Mouse (Mus musculus) stomach, adult 2 months (tissue): ENCODE results near the gene Ankrd35. TPM values are rescaled to one million over a fixed set of nuclear protein-coding genes. Genes with fewer than 3 reads are reported as not detected.

Experiments used
- polyA plus RNA-seq: library from polyadenylated mRNA; depleted of rRNA; stranded (reverse); fragments of >200 nt; gene quantifications from 2 replicates; pipeline ENCODE4 v1.2.3, GENCODE M21; 2012; rRNA removed

The Ankrd35 gene
- 2.9 and 3.7 TPM in 2 replicates for polyA plus RNA-seq

GRCm38 (mm10) chr3:96669727-96670468, at the start of gene Ankrd35:
Gene Ankrd35, plus strand, starts transcription at chr3:96670131.

GRCm38 (mm10) chr3:96629729-96630600, 40.0 kb upstream of the Ankrd35 start, which contains the start of gene Rbm8a:
Gene Rbm8a, plus strand, starts transcription at chr3:96629933.

GRCm38 (mm10) chr3:96634928-96635879, 34.7 kb upstream of the Ankrd35 start, which contains the start of the genes Pex11b and Gm42957:
Gene Pex11b, plus strand, starts transcription at chr3:96635376.
Gene Gm42957, plus strand, starts transcription at chr3:96635474.

GRCm38 (mm10) chr3:96645018-96645649, 24.8 kb upstream of the Ankrd35 start, which contains the start of gene Itga10:
Gene Itga10, plus strand, starts transcription at chr3:96645584.

GRCm38 (mm10) chr3:96696198-96696765, 26.4 kb downstream of the Ankrd35 start, which contains the start of gene Pias3:
Gene Pias3, plus strand, starts transcription at chr3:96696384.

GRCm38 (mm10) chr3:96707903-96708683, 38.2 kb downstream of the Ankrd35 start, which contains the start of gene Nudt17:
Gene Nudt17, minus strand, starts transcription at chr3:96708562.

GRCm38 (mm10) chr3:96727343-96727827, 57.5 kb downstream of the Ankrd35 start, which contains the start of the genes Polr3c and Rnf115:
Gene Polr3c, minus strand, starts transcription at chr3:96727628.
Gene Rnf115, plus strand, starts transcription at chr3:96727664.

Other genes starting within 250 kb of the Ankrd35 start
- gene BC107364, start 217.8 kb upstream of the Ankrd35 start, polyA plus RNA-seq, result 0.11 and 0.22 TPM in 2 replicates
- gene Hfe2, start 145.0 kb upstream of the Ankrd35 start, polyA plus RNA-seq, result 5.6 and 7.5 TPM in 2 replicates
- gene Txnip, start 112.2 kb upstream of the Ankrd35 start, polyA plus RNA-seq, result 353 and 474 TPM in 2 replicates
- gene Gm16253, start 93.1 kb upstream of the Ankrd35 start, polyA plus RNA-seq, result 0.48 TPM in 1 of 2 replicates, not detected in the other
- gene Polr3gl, start 76.0 kb upstream of the Ankrd35 start, polyA plus RNA-seq, result 4.2 and 4.9 TPM in 2 replicates
- 0.85 and 1.1 TPM in 2 replicates for gene Ankrd34a, start 73.5 kb upstream of the Ankrd35 start, polyA plus RNA-seq
- 4.0 and 6.1 TPM in 2 replicates for gene Lix1l, start 69.0 kb upstream of the Ankrd35 start, polyA plus RNA-seq
- 0.35 and 0.47 TPM in 2 replicates for gene Rbm8a, start 40.2 kb upstream of the Ankrd35 start, polyA plus RNA-seq
- gene Pex11b, start 34.8 kb upstream of the Ankrd35 start, polyA plus RNA-seq, result 7.7 and 11.7 TPM in 2 replicates
- gene Gm42957, start 34.7 kb upstream of the Ankrd35 start, polyA plus RNA-seq, result 0.04 TPM in 1 of 2 replicates, not detected in the other
- gene Itga10, start 24.5 kb upstream of the Ankrd35 start, polyA plus RNA-seq, result 0.46 and 1.5 TPM in 2 replicates
- 20.9 and 23.0 TPM in 2 replicates for gene Pias3, start 26.3 kb downstream of the Ankrd35 start, polyA plus RNA-seq
- gene Nudt17, start 38.4 kb downstream of the Ankrd35 start, polyA plus RNA-seq, result 4.9 and 6.6 TPM in 2 replicates
- 7.7 and 8.8 TPM in 2 replicates for gene Polr3c, start 57.5 kb downstream of the Ankrd35 start, polyA plus RNA-seq
- 3.2 and 3.8 TPM in 2 replicates for gene Rnf115, start 57.5 kb downstream of the Ankrd35 start, polyA plus RNA-seq
- not detected in 2 replicates for gene Pdzk1, start 159.2 kb downstream of the Ankrd35 start, polyA plus RNA-seq
- 0.11 TPM in 1 of 2 replicates, not detected in the other for gene Cd160, start 159.2 kb downstream of the Ankrd35 start, polyA plus RNA-seq
- 0.61 and 0.68 TPM in 2 replicates for gene Gja5, start 234.6 kb downstream of the Ankrd35 start, polyA plus RNA-seq
- 3.2 and 3.5 TPM in 2 replicates for gene Gpr89, start 235.2 kb downstream of the Ankrd35 start, polyA plus RNA-seq